Mouse (Mus musculus) CH12.LX (cell line): ENCODE data around the gene Lmf1.

ENCODE experiments used
- CTCF ChIP-seq, 2 experiments: IDR thresholded peaks in 1 of 2; conservative IDR thresholded peaks in 1 of 2; 2 replicates each; pipeline ENCODE4 v1.5.1; 2011 to 2012; ENCODE audit warnings: low read depth in 2 of 2, low read length in 2 of 2, improper control_type of control experiment in 1 of 2, inconsistent platforms in 1 of 2, mild to moderate bottlenecking in 1 of 2, moderate library complexity in 1 of 2
- ELF1 ChIP-seq: IDR thresholded peaks from 2 replicates; pipeline ENCODE4 v1.6.1; 2014; ENCODE audit warnings: low read depth, mild to moderate bottlenecking, inconsistent platforms, low read length, improper control_type of control experiment
- GABPA ChIP-seq: IDR thresholded peaks from 2 replicates; pipeline ENCODE4 v1.6.1; 2012; ENCODE audit warnings: low read depth, low read length, improper control_type of control experiment, inconsistent platforms; ENCODE audit not compliant: insufficient replicate concordance
- IRF4 ChIP-seq: IDR thresholded peaks from 2 replicates; pipeline ENCODE4 v1.6.1; 2014; ENCODE audit warnings: low read depth, mild to moderate bottlenecking, inconsistent platforms, low read length, improper control_type of control experiment
- MEF2A ChIP-seq: IDR thresholded peaks from 2 replicates; pipeline ENCODE4 v1.6.1; 2014; ENCODE audit warnings: low read depth, mild to moderate bottlenecking, inconsistent platforms, low read length, improper control_type of control experiment, borderline replicate concordance
- MXI1 ChIP-seq: IDR thresholded peaks from 2 replicates; pipeline ENCODE4 v1.6.1; 2011; ENCODE audit warnings: mild to moderate bottlenecking, low read depth, low read length, improper control_type of control experiment
- NELFE ChIP-seq: IDR thresholded peaks from 2 replicates; pipeline ENCODE4 v1.6.1; 2011; ENCODE audit warnings: low read depth, low read length, improper control_type of control experiment
- NRF1 ChIP-seq: IDR thresholded peaks from 2 replicates; pipeline ENCODE4 v1.6.1; 2014; ENCODE audit warnings: low read depth, mild to moderate bottlenecking, inconsistent platforms, low read length, improper control_type of control experiment, moderate library complexity
- PAX5 ChIP-seq: IDR thresholded peaks from 2 replicates; pipeline ENCODE4 v1.6.1; 2012; ENCODE audit warnings: low read length, inconsistent platforms, mixed read lengths
- POLR2A ChIP-seq: IDR thresholded peaks from 2 replicates; pipeline ENCODE4 v1.6.1; 2011; ENCODE audit warnings: low read depth, mild to moderate bottlenecking, improper control_type of control experiment, low read length
- POLR2AphosphoS2 ChIP-seq: IDR thresholded peaks from 2 replicates; pipeline ENCODE4 v1.6.1; 2011; ENCODE audit warnings: low read depth, low read length, improper control_type of control experiment
- RCOR1 ChIP-seq: conservative IDR thresholded peaks from 2 replicates; pipeline ENCODE4 v1.6.1; 2012; ENCODE audit warnings: low read depth, mild to moderate bottlenecking, inconsistent platforms, low read length, improper control_type of control experiment
- USF1 ChIP-seq: IDR thresholded peaks from 2 replicates; pipeline ENCODE4 v1.6.1; 2014; ENCODE audit warnings: low read depth, mild to moderate bottlenecking, inconsistent platforms, low read length, improper control_type of control experiment
- ZMIZ1 ChIP-seq: IDR thresholded peaks from 2 replicates; pipeline ENCODE4 v1.6.1; 2012; ENCODE audit warnings: low read depth, mild to moderate bottlenecking, inconsistent platforms, low read length, improper control_type of control experiment

GRCm38 (mm10) chr17:25550020-25550419, 28.9 kb upstream of the Lmf1 start:
- TF ChIP-seq CTCF (conservative IDR thresholded peaks at IDR 0.05 in 1 of 2, IDR thresholded peaks at IDR 0.05 in 1 of 2; ENCODE audit: low read depth in 2 of 2, low read length in 2 of 2), result no peak
- TF ChIP-seq RCOR1, result no peak
- TF ChIP-seq NRF1, result no peak
- TF ChIP-seq POLR2A, result no peak
- TF ChIP-seq MXI1, result no peak
- no peak for TF ChIP-seq IRF4
- no peak for TF ChIP-seq GABPA
- no peak for TF ChIP-seq MEF2A
- no peak for TF ChIP-seq PAX5
- TF ChIP-seq ZMIZ1, result no peak
- TF ChIP-seq USF1, result no peak
- TF ChIP-seq ELF1, result no peak
- no peak for TF ChIP-seq NELFE
- no peak for TF ChIP-seq POLR2AphosphoS2
